Mouse (Mus musculus): Measurements from ENCODE around the gene Bri3. TPM values are rescaled to one million over a fixed set of nuclear protein-coding genes. Genes with fewer than 3 reads are reported as not detected.
A peak's percentile ranks its signal among the peaks of the same experiment; 100 is the strongest.

The Bri3 gene
- polyA plus RNA-seq, 1 experiment from 2014 or later: 135 TPM

GRCm38 (mm10) chr5:144351185-144351584, 106.9 kb downstream of the Bri3 start:
- H3K4me2 ChIP-seq (replicated peaks; ENCODE audit: low read depth, low read length): no peak overlapping the region
- no peak overlapping the region for H3K27ac ChIP-seq (ENCODE audit: low read length)
- 26% methylated on average over 8 of the region's 8 CpGs for WGBS
- H3K9ac ChIP-seq (replicated peaks; ENCODE audit: low read depth, low read length): no peak overlapping the region
- H3K27me3 ChIP-seq (ENCODE audit: control insufficient read depth, insufficient read depth, low read length): no peaks in the 10 kb centered on the region
- H3K4me3 ChIP-seq (ENCODE audit: low read depth, low read length): no peak overlapping the region
- no peak for ATAC-seq (ENCODE audit: insufficient number of reproducible peaks, insufficient read depth, low FRiP score, low read depth)
- H3K4me1 ChIP-seq (ENCODE audit: control insufficient read depth, insufficient read depth, low read length): no peaks in the 10 kb centered on the region
- H3K9me3 ChIP-seq (ENCODE audit: control insufficient read depth, low read depth, low read length): no peaks in the 10 kb centered on the region
- H3K36me3 ChIP-seq (ENCODE audit: control insufficient read depth, insufficient read depth, low read length): no peaks in the 10 kb centered on the region

GRCm38 (mm10) chr5:144352250-144353047, 108.2 kb downstream of the Bri3 start:
- no peak overlapping the region for H3K27ac ChIP-seq (ENCODE audit: low read length)
- no peak overlapping the region for H3K9ac ChIP-seq (replicated peaks; ENCODE audit: low read depth, low read length)
- no peaks in the 10 kb centered on the region for H3K9me3 ChIP-seq (ENCODE audit: control insufficient read depth, low read depth, low read length)
- no peaks in the 10 kb centered on the region for H3K4me1 ChIP-seq (ENCODE audit: control insufficient read depth, insufficient read depth, low read length)
- no peak overlapping the region for H3K4me2 ChIP-seq (replicated peaks; ENCODE audit: low read depth, low read length)
- 76% methylated on average over 9 of the region's 9 CpGs for WGBS
- ATAC-seq (ENCODE audit: insufficient number of reproducible peaks, insufficient read depth, low FRiP score, low read depth): no peak
- no peak overlapping the region for H3K4me3 ChIP-seq (ENCODE audit: low read depth, low read length)
- H3K27me3 ChIP-seq (ENCODE audit: control insufficient read depth, insufficient read depth, low read length): no peaks in the 10 kb centered on the region
- H3K36me3 ChIP-seq (ENCODE audit: control insufficient read depth, insufficient read depth, low read length): no peaks in the 10 kb centered on the region

GRCm38 (mm10) chr5:144356776-144357455, 112.7 kb downstream of the Bri3 start:
- ATAC-seq (ENCODE audit: insufficient number of reproducible peaks, insufficient read depth, low FRiP score, low read depth): no peak
- Histone ChIP-seq H3K4me1 (ENCODE audit: control insufficient read depth, insufficient read depth, low read length) (0 out of 2 replicates have a peak, but pooled peaks cover 5% of the 10 kb centered on the region), H3K36me3 (ENCODE audit: control insufficient read depth, insufficient read depth, low read length) (no peaks in the 10 kb centered on the region), H3K27me3 (ENCODE audit: control insufficient read depth, insufficient read depth, low read length) (no peaks in the 10 kb centered on the region), H3K4me2 (replicated peaks; ENCODE audit: low read depth, low read length) (peak overlapping the region; percentile 48), H3K9ac (replicated peaks; ENCODE audit: low read depth, low read length) (peak overlapping the region; percentile 41), H3K9me3 (ENCODE audit: control insufficient read depth, low read depth, low read length) (no peaks in the 10 kb centered on the region), H3K27ac (ENCODE audit: low read length) (no peak overlapping the region), H3K4me3 (ENCODE audit: low read depth, low read length) (peak overlapping the region; percentile 47)
- WGBS: 7% methylated on average over 17 of the region's 17 CpGs

- Histone ChIP-seq H3K27ac (ENCODE audit: low read length) (peak overlapping the region; percentile 74; the same call in 1 of the 2 replicates), H3K9ac (replicated peaks; ENCODE audit: low read depth, low read length) (peak overlapping the region; percentile 41), H3K4me2 (replicated peaks; ENCODE audit: low read depth, low read length) (peak overlapping the region; percentile 48), H3K36me3 (ENCODE audit: control insufficient read depth, insufficient read depth, low read length) (no peaks in the 10 kb centered on the region), H3K9me3 (ENCODE audit: control insufficient read depth, low read depth, low read length) (no peaks in the 10 kb centered on the region), H3K4me1 (ENCODE audit: control insufficient read depth, insufficient read depth, low read length) (0 out of 2 replicates have a peak, but pooled peaks cover 5% of the 10 kb centered on the region), H3K27me3 (ENCODE audit: control insufficient read depth, insufficient read depth, low read length) (no peaks in the 10 kb centered on the region), H3K4me3 (ENCODE audit: low read depth, low read length) (peak overlapping the region; percentile 47)
- WGBS: under 1% methylated on average over 27 of the region's 27 CpGs
- no peak for ATAC-seq (ENCODE audit: insufficient number of reproducible peaks, insufficient read depth, low FRiP score, low read depth)
Measured at GRCm38 (mm10) chr5:144357551-144357880, 113.3 kb downstream of the Bri3 start.

- 0 out of 2 replicates have a peak, but pooled peaks cover 5% of the 10 kb centered on the region for H3K4me1 ChIP-seq (ENCODE audit: control insufficient read depth, insufficient read depth, low read length)
- H3K27me3 ChIP-seq (ENCODE audit: control insufficient read depth, insufficient read depth, low read length): no peaks in the 10 kb centered on the region
- peak within 1 kb of the TSS; percentile 74; the same call in 1 of the 2 replicates for H3K27ac ChIP-seq (ENCODE audit: low read length)
- peak within 1 kb of the TSS; percentile 47 for H3K4me3 ChIP-seq (ENCODE audit: low read depth, low read length)
- WGBS: 1% methylated on average over 59 of the region's 60 CpGs
- H3K36me3 ChIP-seq (ENCODE audit: control insufficient read depth, insufficient read depth, low read length): no peaks in the 10 kb centered on the region
- peak; percentile 97 for ATAC-seq (ENCODE audit: insufficient number of reproducible peaks, insufficient read depth, low FRiP score, low read depth)
- peak within 1 kb of the TSS; percentile 48 for H3K4me2 ChIP-seq (replicated peaks; ENCODE audit: low read depth, low read length)
- peak within 1 kb of the TSS; percentile 41 for H3K9ac ChIP-seq (replicated peaks; ENCODE audit: low read depth, low read length)
- no peaks in the 10 kb centered on the region for H3K9me3 ChIP-seq (ENCODE audit: control insufficient read depth, low read depth, low read length)
Measured at GRCm38 (mm10) chr5:144357881-144358591, 113.8 kb downstream of the Bri3 start, which contains the start of gene Baiap2l1. TSS of gene Baiap2l1 (minus strand) at chr5:144358112.

GRCm38 (mm10) chr5:144358592-144358917, 114.3 kb downstream of the Bri3 start:
- no peaks in the 10 kb centered on the region for H3K27me3 ChIP-seq (ENCODE audit: control insufficient read depth, insufficient read depth, low read length)
- H3K4me1 ChIP-seq (ENCODE audit: control insufficient read depth, insufficient read depth, low read length): 0 out of 2 replicates have a peak, but pooled peaks cover 5% of the 10 kb centered on the region
- H3K4me2 ChIP-seq (replicated peaks; ENCODE audit: low read depth, low read length): peak overlapping the region; percentile 48
- H3K9me3 ChIP-seq (ENCODE audit: control insufficient read depth, low read depth, low read length): no peaks in the 10 kb centered on the region
- peak overlapping the region; percentile 47 for H3K4me3 ChIP-seq (ENCODE audit: low read depth, low read length)
- 9% methylated on average over 10 of the region's 10 CpGs for WGBS
- ATAC-seq (ENCODE audit: insufficient number of reproducible peaks, insufficient read depth, low FRiP score, low read depth): no peak
- no peaks in the 10 kb centered on the region for H3K36me3 ChIP-seq (ENCODE audit: control insufficient read depth, insufficient read depth, low read length)
- no peak overlapping the region for H3K9ac ChIP-seq (replicated peaks; ENCODE audit: low read depth, low read length)
- 0 out of 2 replicates have a peak overlapping the region, but pooled peaks have one; percentile 10 for H3K27ac ChIP-seq (ENCODE audit: low read length)

GRCm38 (mm10) chr5:144359886-144360285, 115.6 kb downstream of the Bri3 start:
- Histone ChIP-seq H3K27ac (ENCODE audit: low read length) (no peak overlapping the region), H3K4me3 (ENCODE audit: low read depth, low read length) (no peak overlapping the region), H3K27me3 (ENCODE audit: control insufficient read depth, insufficient read depth, low read length) (no peaks in the 10 kb centered on the region), H3K4me2 (replicated peaks; ENCODE audit: low read depth, low read length) (no peak overlapping the region), H3K36me3 (ENCODE audit: control insufficient read depth, insufficient read depth, low read length) (no peaks in the 10 kb centered on the region), H3K9ac (replicated peaks; ENCODE audit: low read depth, low read length) (no peak overlapping the region), H3K9me3 (ENCODE audit: control insufficient read depth, low read depth, low read length) (no peaks in the 10 kb centered on the region), H3K4me1 (ENCODE audit: control insufficient read depth, insufficient read depth, low read length) (0 out of 2 replicates have a peak, but pooled peaks cover 5% of the 10 kb centered on the region)
- no peak for ATAC-seq (ENCODE audit: insufficient number of reproducible peaks, insufficient read depth, low FRiP score, low read depth)
- 74% methylated on average over 6 of the region's 6 CpGs for WGBS

GRCm38 (mm10) chr5:144360346-144360745, 116.1 kb downstream of the Bri3 start:
- 62% methylated on average over 6 of the region's 6 CpGs for WGBS
- no peak overlapping the region for H3K9ac ChIP-seq (replicated peaks; ENCODE audit: low read depth, low read length)
- H3K4me1 ChIP-seq (ENCODE audit: control insufficient read depth, insufficient read depth, low read length): 0 out of 2 replicates have a peak, but pooled peaks cover 5% of the 10 kb centered on the region
- no peak overlapping the region for H3K4me2 ChIP-seq (replicated peaks; ENCODE audit: low read depth, low read length)
- no peak overlapping the region for H3K27ac ChIP-seq (ENCODE audit: low read length)
- ATAC-seq (ENCODE audit: insufficient number of reproducible peaks, insufficient read depth, low FRiP score, low read depth): no peak
- H3K9me3 ChIP-seq (ENCODE audit: control insufficient read depth, low read depth, low read length): no peaks in the 10 kb centered on the region
- no peaks in the 10 kb centered on the region for H3K27me3 ChIP-seq (ENCODE audit: control insufficient read depth, insufficient read depth, low read length)
- no peak overlapping the region for H3K4me3 ChIP-seq (ENCODE audit: low read depth, low read length)
- no peaks in the 10 kb centered on the region for H3K36me3 ChIP-seq (ENCODE audit: control insufficient read depth, insufficient read depth, low read length)
